Mouse (Mus musculus): ENCODE measurements at regions not wholly inside any gene's neighbourhood (a gene's known extent, or its start where the extent isn't known, plus 50 kb on each side); places are given as distances from the start of the nearest gene placed in this dataset.

- TF ChIP-seq CTCF (conservative IDR thresholded peaks at IDR 0.05; ENCODE audit: insufficient read depth, insufficient read length, low read depth, low read length) (no peak), POLR2A (IDR thresholded peaks at IDR 0.05; ENCODE audit: low read depth, low read length) (no peak)
Observed at GRCm38 (mm10) chr14:48330965-48331622, 114.8 kb upstream of the Tmem260 start.

GRCm38 (mm10) chr14:48331623-48332000 lies 114.3 kb upstream of the Tmem260 start:
- peaks cover 3% of the 10 kb centered on the region; the same call in 1 of the 2 replicates for H3K4me1 ChIP-seq (ENCODE audit: control insufficient read depth, insufficient read depth, low read length)
- WGBS, result 51% methylated on average over 2 of the region's 2 CpGs
- no peaks in the 10 kb centered on the region for H3K36me3 ChIP-seq (ENCODE audit: control insufficient read depth, insufficient read depth, low read length)
- H3K27me3 ChIP-seq (replicated peaks; ENCODE audit: control insufficient read depth, insufficient read depth, low read length), result no peaks in the 10 kb centered on the region
- DNase-seq, result no peak
- no peak overlapping the region for H3K4me3 ChIP-seq (ENCODE audit: insufficient read depth, low read depth, low read length)
- TF ChIP-seq CTCF (conservative IDR thresholded peaks at IDR 0.05; ENCODE audit: insufficient read depth, insufficient read length, low read depth, low read length) (no peak), POLR2A (IDR thresholded peaks at IDR 0.05; ENCODE audit: low read depth, low read length) (no peak)
- no peak overlapping the region for H3K27ac ChIP-seq (ENCODE audit: insufficient read depth, low read depth, low read length)

More at GRCm38 (mm10) chr14:48330965-48331622, 114.8 kb upstream of the Tmem260 start:
- WGBS, result 2% methylated on average over 4 of the region's 4 CpGs
- no peak overlapping the region for H3K27ac ChIP-seq (ENCODE audit: insufficient read depth, low read depth, low read length)
- peaks cover 3% of the 10 kb centered on the region; the same call in 1 of the 2 replicates for H3K4me1 ChIP-seq (ENCODE audit: control insufficient read depth, insufficient read depth, low read length)
- no peaks in the 10 kb centered on the region for H3K27me3 ChIP-seq (replicated peaks; ENCODE audit: control insufficient read depth, insufficient read depth, low read length)
- H3K36me3 ChIP-seq (ENCODE audit: control insufficient read depth, insufficient read depth, low read length), result no peaks in the 10 kb centered on the region
- DNase-seq, result peak; percentile 51
- H3K4me3 ChIP-seq (ENCODE audit: insufficient read depth, low read depth, low read length), result no peak overlapping the region

- no peaks in the 10 kb centered on the region for H3K36me3 ChIP-seq (ENCODE audit: control insufficient read depth, insufficient read depth, low read length)
- H3K4me3 ChIP-seq (ENCODE audit: insufficient read depth, low read depth, low read length), result no peak overlapping the region
- TF ChIP-seq POLR2A (IDR thresholded peaks at IDR 0.05; ENCODE audit: low read depth, low read length) (no peak), CTCF (conservative IDR thresholded peaks at IDR 0.05; ENCODE audit: insufficient read depth, insufficient read length, low read depth, low read length) (no peak)
- no peaks in the 10 kb centered on the region for H3K27me3 ChIP-seq (replicated peaks; ENCODE audit: control insufficient read depth, insufficient read depth, low read length)
- no peak overlapping the region for H3K27ac ChIP-seq (ENCODE audit: insufficient read depth, low read depth, low read length)
- peak; percentile 62 for DNase-seq
- 36% methylated on average over 2 of the region's 2 CpGs for WGBS
- peaks cover 3% of the 10 kb centered on the region; the same call in 1 of the 2 replicates for H3K4me1 ChIP-seq (ENCODE audit: control insufficient read depth, insufficient read depth, low read length)
Observed at GRCm38 (mm10) chr14:48332193-48332592, 113.7 kb upstream of the Tmem260 start.

GRCm38 (mm10) chr14:48332660-48333059 lies 113.3 kb upstream of the Tmem260 start:
- no peak for TF ChIP-seq CTCF (conservative IDR thresholded peaks at IDR 0.05; ENCODE audit: insufficient read depth, insufficient read length, low read depth, low read length)
- no peak for TF ChIP-seq POLR2A (IDR thresholded peaks at IDR 0.05; ENCODE audit: low read depth, low read length)
- DNase-seq, result peak; percentile 22
- H3K36me3 ChIP-seq (ENCODE audit: control insufficient read depth, insufficient read depth, low read length), result no peaks in the 10 kb centered on the region
- no peak overlapping the region for H3K27ac ChIP-seq (ENCODE audit: insufficient read depth, low read depth, low read length)
- no peak overlapping the region for H3K4me3 ChIP-seq (ENCODE audit: insufficient read depth, low read depth, low read length)
- peaks cover 3% of the 10 kb centered on the region; the same call in 1 of the 2 replicates for H3K4me1 ChIP-seq (ENCODE audit: control insufficient read depth, insufficient read depth, low read length)
- 18% methylated on average over 4 of the region's 4 CpGs for WGBS
- no peaks in the 10 kb centered on the region for H3K27me3 ChIP-seq (replicated peaks; ENCODE audit: control insufficient read depth, insufficient read depth, low read length)

GRCm38 (mm10) chr14:48334106-48334809 lies 111.7 kb upstream of the Tmem260 start:
- no peak overlapping the region for H3K4me3 ChIP-seq (ENCODE audit: insufficient read depth, low read depth, low read length)
- no peak for TF ChIP-seq POLR2A (IDR thresholded peaks at IDR 0.05; ENCODE audit: low read depth, low read length)
- TF ChIP-seq CTCF (conservative IDR thresholded peaks at IDR 0.05; ENCODE audit: insufficient read depth, insufficient read length, low read depth, low read length), result no peak
- 68% methylated on average over 8 of the region's 8 CpGs for WGBS
- peaks cover 3% of the 10 kb centered on the region; the same call in 1 of the 2 replicates for H3K4me1 ChIP-seq (ENCODE audit: control insufficient read depth, insufficient read depth, low read length)
- no peak for DNase-seq
- no peaks in the 10 kb centered on the region for H3K36me3 ChIP-seq (ENCODE audit: control insufficient read depth, insufficient read depth, low read length)
- H3K27me3 ChIP-seq (replicated peaks; ENCODE audit: control insufficient read depth, insufficient read depth, low read length), result no peaks in the 10 kb centered on the region
- H3K27ac ChIP-seq (ENCODE audit: insufficient read depth, low read depth, low read length), result no peak overlapping the region

GRCm38 (mm10) chr14:48339434-48339833 lies 106.5 kb upstream of the Tmem260 start:
- Histone ChIP-seq H3K4me1 (ENCODE audit: control insufficient read depth, insufficient read depth, low read length) (no peaks in the 10 kb centered on the region), H3K4me3 (ENCODE audit: insufficient read depth, low read depth, low read length) (no peak overlapping the region), H3K36me3 (ENCODE audit: control insufficient read depth, insufficient read depth, low read length) (no peaks in the 10 kb centered on the region), H3K27me3 (replicated peaks; ENCODE audit: control insufficient read depth, insufficient read depth, low read length) (no peaks in the 10 kb centered on the region), H3K27ac (ENCODE audit: insufficient read depth, low read depth, low read length) (no peak overlapping the region)
- WGBS, result 80% methylated on average over 4 of the region's 4 CpGs
- DNase-seq, result no peak
- TF ChIP-seq POLR2A (IDR thresholded peaks at IDR 0.05; ENCODE audit: low read depth, low read length), result no peak
- TF ChIP-seq CTCF (conservative IDR thresholded peaks at IDR 0.05; ENCODE audit: insufficient read depth, insufficient read length, low read depth, low read length), result 0 out of 2 replicates have a peak, but pooled peaks have one; percentile 15

- WGBS, result 76% methylated on average over 7 of the region's 7 CpGs
- no peaks in the 10 kb centered on the region for H3K27me3 ChIP-seq (replicated peaks; ENCODE audit: control insufficient read depth, insufficient read depth, low read length)
- TF ChIP-seq POLR2A (IDR thresholded peaks at IDR 0.05; ENCODE audit: low read depth, low read length), result no peak
- TF ChIP-seq CTCF (conservative IDR thresholded peaks at IDR 0.05; ENCODE audit: insufficient read depth, insufficient read length, low read depth, low read length), result no peak
- H3K4me3 ChIP-seq (ENCODE audit: insufficient read depth, low read depth, low read length), result no peak overlapping the region
- no peak for DNase-seq
- no peaks in the 10 kb centered on the region for H3K4me1 ChIP-seq (ENCODE audit: control insufficient read depth, insufficient read depth, low read length)
- no peak overlapping the region for H3K27ac ChIP-seq (ENCODE audit: insufficient read depth, low read depth, low read length)
- no peaks in the 10 kb centered on the region for H3K36me3 ChIP-seq (ENCODE audit: control insufficient read depth, insufficient read depth, low read length)
Observed at GRCm38 (mm10) chr14:48342944-48343343, 103.0 kb upstream of the Tmem260 start.

Measured in kidney, adult 2 months (tissue).